Mouse (Mus musculus) lung, embryonic 14.5 days (tissue): ENCODE data around the gene Draxin. TPM values are rescaled to one million over a fixed set of nuclear protein-coding genes. Genes with fewer than 3 reads are reported as not detected.

Experiments used
- ATAC-seq: fragments of 200-750 bp; cut with Nextera tagmentation; 2 replicates; pipeline ENCODE4 v1.8.0; 2017; ENCODE audit warnings: mild to moderate bottlenecking, moderate TSS enrichment, moderate library complexity; ENCODE audit not compliant: insufficient read depth
- DNase-seq: peaks from one replicate; pipeline ENCODE4 v3.0.0-alpha.2; 2015
- H3K27ac ChIP-seq: fragments of 300-500 bp; sonication (generic); 2 replicates; pipeline ENCODE4 v1.5.1; 2014; ENCODE audit warnings: low read depth, mild to moderate bottlenecking, moderate library complexity
- H3K27me3 ChIP-seq: fragments of 300-500 bp; sonication (generic); 2 replicates; pipeline ENCODE4 v1.6.1; 2014; ENCODE audit warnings: low read length, control low read depth; ENCODE audit not compliant: insufficient read depth
- H3K36me3 ChIP-seq: fragments of 300-500 bp; sonication (generic); 2 replicates; pipeline ENCODE4 v1.6.1; 2014; ENCODE audit warnings: control low read depth; ENCODE audit not compliant: insufficient read depth
- H3K4me1 ChIP-seq: fragments of 300-500 bp; sonication (generic); 2 replicates; pipeline ENCODE4 v1.6.1; 2014; ENCODE audit warnings: antibody characterized with exemption, control low read depth; ENCODE audit not compliant: insufficient read depth
- H3K4me2 ChIP-seq: fragments of 300-500 bp; sonication (generic); 2 replicates; pipeline ENCODE4 v1.6.1; 2014; ENCODE audit warnings: mild to moderate bottlenecking
- H3K4me3 ChIP-seq: fragments of 300-500 bp; sonication (generic); 2 replicates; pipeline ENCODE4 v1.5.1; 2014; ENCODE audit warnings: low read depth, low read length
- H3K9ac ChIP-seq: fragments of 300-500 bp; sonication (generic); 2 replicates; pipeline ENCODE4 v1.6.1; 2014
- H3K9me3 ChIP-seq: fragments of 300-500 bp; sonication (generic); 2 replicates; pipeline ENCODE4 v1.6.1; 2016; ENCODE audit warnings: low read depth, low read length, control low read depth
- CTCF ChIP-seq: IDR thresholded peaks from 2 replicates; pipeline ENCODE4 v1.5.1; 2016; ENCODE audit warnings: antibody characterized with exemption, low read depth
- WGBS: fragments of 180-500 bp; shearing (Covaris S2); extraction: QIAGEN DNeasy Blood & Tissue Kit; methylation state at CpG from one replicate; pipeline ENCODE4 v1.1.7; 2014; 5-methylcytosine and 5-hydroxymethylcytosine counted together
- polyA plus RNA-seq: library from polyadenylated mRNA; unstranded; fragments of >200 nt; fragmentation: Nextera tagmentation; extraction: Ambion mirVana; gene quantifications from 2 replicates; pipeline ENCODE4 v1.2.1, GENCODE M21; 2014

The Draxin gene
- polyA plus RNA-seq, 1 experiment from 2014 or later = not detected

DNA sequence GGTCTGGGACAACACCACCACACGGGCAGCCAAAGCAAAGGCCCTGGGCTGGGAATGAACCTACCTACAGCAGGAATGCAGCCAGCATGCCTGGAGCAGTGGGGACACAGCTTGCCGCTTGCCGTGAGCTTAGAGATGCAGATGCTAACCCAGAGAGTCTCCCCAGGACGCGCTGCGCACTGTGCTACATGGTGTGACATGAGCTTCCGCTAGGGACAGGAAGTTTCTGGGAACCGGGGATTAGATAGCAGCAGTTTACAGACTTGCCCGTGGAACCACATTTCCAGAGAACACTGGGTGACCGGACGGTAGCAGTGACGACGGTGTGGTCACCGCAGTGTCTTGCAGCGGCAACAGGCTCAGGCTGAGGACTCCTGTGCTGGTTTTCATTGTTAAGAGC is 39.1 kb upstream of the Draxin start:
- ATAC-seq (no peak), DNase-seq (no peak)
- Histone ChIP-seq H3K36me3 (no peaks in the 10 kb centered on the region), H3K4me2 (no peak overlapping the region), H3K9ac (no peak overlapping the region), H3K4me3 (no peak overlapping the region), H3K27ac (no peak overlapping the region), H3K9me3 (no peaks in the 10 kb centered on the region), H3K4me1 (no peaks in the 10 kb centered on the region), H3K27me3 (peaks cover 72% of the 10 kb centered on the region)
- no peak for TF ChIP-seq CTCF
- WGBS = 24% methylated on average over 15 of the region's 15 CpGs

DNA sequence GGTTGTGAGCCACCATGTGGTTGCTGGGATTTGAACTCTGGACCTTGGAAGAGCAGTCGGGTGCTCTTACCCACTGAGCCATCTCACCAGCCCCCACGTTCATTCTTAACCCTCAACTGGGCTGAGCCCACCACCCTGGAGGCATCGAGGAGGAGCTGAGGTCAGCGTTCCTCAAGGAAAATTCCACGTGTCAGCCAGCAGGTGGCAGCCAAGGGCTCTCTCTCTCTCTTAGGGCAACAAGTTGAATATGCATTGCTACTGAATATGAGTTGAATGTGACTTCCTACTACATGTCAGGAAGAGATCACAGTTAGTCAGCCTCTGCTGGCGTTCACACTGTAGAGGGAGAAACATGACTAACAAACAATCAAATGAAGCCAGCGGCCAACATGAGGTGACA is 37.8 kb upstream of the Draxin start:
- DNase-seq (peak; percentile 75), ATAC-seq (no peak)
- no peak overlapping the region for H3K4me3 ChIP-seq
- 24% methylated on average over 7 of the region's 7 CpGs for WGBS
- peak; percentile 81 for TF ChIP-seq CTCF
- peaks cover 70% of the 10 kb centered on the region for H3K27me3 ChIP-seq
- no peaks in the 10 kb centered on the region for H3K9me3 ChIP-seq
- no peak overlapping the region for H3K4me2 ChIP-seq
- H3K9ac ChIP-seq = no peak overlapping the region
- H3K36me3 ChIP-seq = no peaks in the 10 kb centered on the region
- no peaks in the 10 kb centered on the region for H3K4me1 ChIP-seq
- no peak overlapping the region for H3K27ac ChIP-seq

DNA sequence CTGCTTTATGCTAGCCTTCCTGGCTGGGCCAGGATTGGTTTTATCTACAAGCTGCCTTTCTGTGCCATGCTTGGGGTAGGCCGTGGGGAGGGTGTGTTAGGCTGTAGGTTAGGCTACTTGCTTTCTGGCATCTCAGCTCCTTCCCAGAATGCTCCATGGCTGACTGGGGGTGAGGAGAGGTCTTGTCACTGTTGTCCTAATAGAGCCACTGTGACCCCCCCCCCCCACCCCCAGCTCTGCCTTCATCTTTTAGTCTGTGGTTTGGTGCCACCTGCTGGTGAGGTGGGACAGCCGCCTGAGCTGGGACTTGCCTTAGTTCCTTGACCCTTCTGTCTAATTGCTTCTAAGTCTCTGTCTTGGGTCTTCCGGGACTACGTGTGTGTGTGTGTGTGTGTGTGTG is 36.5 kb upstream of the Draxin start:
- no peaks in the 10 kb centered on the region for H3K9me3 ChIP-seq
- no peaks in the 10 kb centered on the region for H3K4me1 ChIP-seq
- peak overlapping the region; percentile 32; the same call in 1 of the 2 replicates for H3K4me2 ChIP-seq
- no peak overlapping the region for H3K27ac ChIP-seq
- no peak overlapping the region for H3K9ac ChIP-seq
- no peaks in the 10 kb centered on the region for H3K36me3 ChIP-seq
- no peak overlapping the region for H3K4me3 ChIP-seq
- H3K27me3 ChIP-seq = peaks cover 69% of the 10 kb centered on the region
- DNase-seq (peak; percentile 75), ATAC-seq (no peak)
- TF ChIP-seq CTCF = peak; percentile 69
- WGBS = 21% methylated on average over 4 of the region's 4 CpGs

DNA sequence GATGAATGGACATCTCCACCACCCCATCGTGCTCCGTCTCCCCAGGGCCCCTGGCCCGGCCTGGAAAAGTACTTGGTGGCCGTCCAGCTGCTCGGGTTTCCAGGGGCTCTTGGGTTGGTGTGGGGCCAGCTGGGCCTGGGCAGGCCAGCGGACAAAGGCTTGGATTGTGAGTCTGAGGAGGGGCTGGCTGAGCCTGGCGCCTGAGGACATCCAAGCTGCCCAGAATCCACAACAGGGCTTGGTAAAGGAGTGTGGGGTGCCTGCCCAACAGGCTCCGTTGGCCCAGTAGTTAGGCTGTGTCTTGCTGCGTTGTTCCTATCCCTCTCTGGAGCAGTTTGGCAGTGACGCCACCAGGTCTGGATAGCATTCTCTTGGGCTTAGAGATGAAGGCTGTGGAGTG is 35.9 kb upstream of the Draxin start:
- Histone ChIP-seq H3K4me1 (no peaks in the 10 kb centered on the region), H3K4me2 (peak overlapping the region; percentile 32; the same call in 1 of the 2 replicates), H3K9ac (no peak overlapping the region), H3K27me3 (peaks cover 69% of the 10 kb centered on the region), H3K27ac (no peak overlapping the region), H3K36me3 (no peaks in the 10 kb centered on the region), H3K4me3 (no peak overlapping the region), H3K9me3 (no peaks in the 10 kb centered on the region)
- no peak for ATAC-seq
- DNase-seq = no peak
- TF ChIP-seq CTCF = no peak
- 5% methylated on average over 10 of the region's 10 CpGs for WGBS

DNA sequence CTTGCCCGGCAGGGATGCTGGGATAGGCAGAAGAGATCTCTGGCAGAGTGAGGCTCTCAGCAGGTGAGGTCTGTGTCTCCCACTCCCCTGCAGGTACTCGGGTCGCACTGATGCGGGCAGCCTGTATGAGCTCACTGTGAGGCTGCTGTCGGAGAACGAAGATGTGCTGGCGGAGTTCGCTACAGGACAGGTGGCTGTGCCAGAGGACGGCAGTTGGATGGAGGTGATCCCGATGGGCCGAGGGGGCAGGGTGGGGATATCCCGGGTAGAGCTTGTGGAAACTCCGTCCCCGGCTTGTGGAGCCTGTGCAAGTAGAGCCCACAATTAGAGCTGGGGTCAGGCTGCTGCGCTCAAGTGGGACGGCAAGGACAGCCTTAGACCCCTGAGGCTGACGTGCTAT is 35.1 kb upstream of the Draxin start:
- peaks cover 72% of the 10 kb centered on the region for H3K27me3 ChIP-seq
- no peak for ATAC-seq
- TF ChIP-seq CTCF = no peak
- no peak overlapping the region for H3K9ac ChIP-seq
- no peak overlapping the region for H3K4me3 ChIP-seq
- no peaks in the 10 kb centered on the region for H3K4me1 ChIP-seq
- no peak overlapping the region for H3K27ac ChIP-seq
- DNase-seq = no peak
- H3K4me2 ChIP-seq = no peak overlapping the region
- 10% methylated on average over 17 of the region's 17 CpGs for WGBS
- H3K36me3 ChIP-seq = no peaks in the 10 kb centered on the region
- H3K9me3 ChIP-seq = no peaks in the 10 kb centered on the region

DNA sequence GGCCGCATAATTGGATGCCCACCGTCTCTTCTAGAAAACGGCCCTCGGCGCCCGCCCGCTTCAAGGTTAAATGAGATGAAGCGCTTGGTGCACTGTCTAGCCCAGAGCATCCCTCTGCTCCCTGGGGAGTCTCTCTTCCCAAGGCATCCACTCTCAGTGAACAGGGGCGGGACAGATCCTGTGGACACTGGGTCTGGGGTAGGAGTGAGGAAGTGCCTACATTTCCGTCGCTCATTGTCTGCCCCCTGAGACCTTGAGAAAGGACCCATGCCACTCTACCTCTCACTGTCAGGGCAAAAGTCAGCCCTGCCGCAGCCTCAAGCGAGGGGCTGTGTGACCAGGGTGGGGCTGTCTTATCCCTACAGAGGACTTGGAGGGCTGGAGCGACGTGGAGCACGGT is 34.0 kb upstream of the Draxin start:
- DNase-seq (no peak), ATAC-seq (no peak)
- no peak for TF ChIP-seq CTCF
- no peak overlapping the region for H3K9ac ChIP-seq
- no peaks in the 10 kb centered on the region for H3K4me1 ChIP-seq
- no peaks in the 10 kb centered on the region for H3K9me3 ChIP-seq
- no peaks in the 10 kb centered on the region for H3K36me3 ChIP-seq
- WGBS = 1% methylated on average over 16 of the region's 16 CpGs
- H3K4me2 ChIP-seq = peak overlapping the region; percentile 54; the same call in 1 of the 2 replicates
- peaks cover 77% of the 10 kb centered on the region for H3K27me3 ChIP-seq
- H3K27ac ChIP-seq = no peak overlapping the region
- H3K4me3 ChIP-seq = no peak overlapping the region

DNA sequence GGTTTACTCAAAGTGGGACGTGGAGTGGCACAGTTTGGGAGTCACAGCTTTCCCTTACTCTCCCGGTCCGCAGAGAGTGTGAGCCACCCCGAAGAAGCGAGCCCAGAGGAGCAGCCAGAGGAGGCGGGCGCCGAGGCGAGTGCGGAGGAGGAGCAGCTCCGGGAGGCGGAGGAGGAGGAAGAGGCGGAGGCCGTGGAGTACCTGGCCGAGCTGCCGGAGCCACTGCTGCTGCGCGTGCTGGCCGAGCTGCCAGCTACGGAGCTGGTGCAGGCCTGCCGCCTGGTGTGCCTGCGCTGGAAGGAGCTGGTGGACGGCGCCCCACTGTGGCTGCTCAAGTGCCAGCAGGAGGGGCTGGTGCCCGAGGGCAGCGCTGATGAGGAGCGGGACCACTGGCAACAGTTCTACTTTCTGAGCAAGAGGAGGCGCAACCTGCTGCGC is 33.5 kb upstream of the Draxin start:
- peak overlapping the region; percentile 54 for H3K4me2 ChIP-seq
- H3K27ac ChIP-seq = no peak overlapping the region
- no peaks in the 10 kb centered on the region for H3K36me3 ChIP-seq
- under 1% methylated on average over 29 of the region's 29 CpGs for WGBS
- H3K9me3 ChIP-seq = no peaks in the 10 kb centered on the region
- peak; percentile 78 for DNase-seq
- peak overlapping the region; percentile 22 for H3K4me3 ChIP-seq
- TF ChIP-seq CTCF = peak; percentile 73
- peaks cover 75% of the 10 kb centered on the region for H3K27me3 ChIP-seq
- no peak overlapping the region for H3K9ac ChIP-seq
- no peaks in the 10 kb centered on the region for H3K4me1 ChIP-seq
- ATAC-seq = peak; percentile 22; the same call in 1 of the 2 replicates
